Mouse (Mus musculus): ENCODE data around the gene Tada2a. TPM values are rescaled to one million over a fixed set of nuclear protein-coding genes. Genes with fewer than 3 reads are reported as not detected.

Gene Tada2a
- polyA plus RNA-seq, 1 experiment from 2014 or later, result 30.6 TPM

Other genes starting within 250 kb of the Tada2a start
- 38.1 and 42.3 TPM in 2 replicates for gene Ddx52, start 187.5 kb downstream of the Tada2a start, polyA plus RNA-seq (2014; fragmentation: Nextera tagmentation; extraction: Ambion mirVana)
- gene Synrg, start 165.2 kb downstream of the Tada2a start, polyA plus RNA-seq (2014; fragmentation: Nextera tagmentation; extraction: Ambion mirVana), result 9.0 and 11.5 TPM in 2 replicates
- 1.7 and 2.2 TPM in 2 replicates for gene Dusp14, start 60.3 kb downstream of the Tada2a start, polyA plus RNA-seq (2014; fragmentation: Nextera tagmentation; extraction: Ambion mirVana)
- gene Acaca, start 72 bp upstream of the Tada2a start, polyA plus RNA-seq (2014; fragmentation: Nextera tagmentation; extraction: Ambion mirVana), result 17.0 and 20.4 TPM in 2 replicates
- gene Gm11437, start 37.9 kb upstream of the Tada2a start, polyA plus RNA-seq (2014; fragmentation: Nextera tagmentation; extraction: Ambion mirVana), result not detected in 2 replicates

Measured in liver, embryonic 11.5 days (tissue).